Mouse (Mus musculus) liver, embryonic 14.5 days (tissue): ENCODE measurements around the gene Rin2. TPM values are rescaled to one million over a fixed set of nuclear protein-coding genes. Genes with fewer than 3 reads are reported as not detected.

Experiments
- ATAC-seq: fragments of 200-750 bp; cut with Nextera tagmentation; 2 replicates; pipeline ENCODE4 v1.8.0; 2017; ENCODE audit warnings: moderate number of reproducible peaks, mild to moderate bottlenecking, moderate library complexity; ENCODE audit not compliant: insufficient read depth
- DNase-seq, 3 experiments: peaks; one replicate each; pipeline ENCODE4 v3.0.0-alpha.2; 2012 to 2013; ENCODE audit warnings: low read depth in 3 of 3, low spot score in 3 of 3
- H3K27ac ChIP-seq: fragments of 300-500 bp; sonication (generic); 2 replicates; pipeline ENCODE4 v1.5.1; 2014; ENCODE audit warnings: moderate library complexity, mild to moderate bottlenecking, control low read depth, inconsistent platforms
- H3K27me3 ChIP-seq: fragments of 300-500 bp; sonication (generic); 2 replicates; pipeline ENCODE4 v1.6.1; 2014; ENCODE audit warnings: mild to moderate bottlenecking, low read length, moderate library complexity; ENCODE audit not compliant: control insufficient read depth, insufficient read depth
- H3K36me3 ChIP-seq: fragments of 300-500 bp; sonication (generic); replicated peaks from 2 replicates; pipeline ENCODE4 v1.6.1; 2014; ENCODE audit warnings: low read depth; ENCODE audit not compliant: control insufficient read depth, insufficient read depth
- H3K4me1 ChIP-seq, 2 experiments: fragments of 200-500 bp in 1 of 2; fragments of 300-500 bp in 1 of 2; sonication (generic) in 1 of 2; replicated peaks; 2 replicates each; pipeline ENCODE4 v1.6.1; 2012 to 2014; ENCODE audit warnings: antibody characterized with exemption in 1 of 2, inconsistent platforms in 1 of 2, low read length in 1 of 2; ENCODE audit not compliant: control insufficient read depth in 2 of 2, insufficient read depth in 2 of 2
- H3K4me2 ChIP-seq: fragments of 300-500 bp; sonication (generic); 2 replicates; pipeline ENCODE4 v1.6.1; 2014; ENCODE audit warnings: low read depth, mild to moderate bottlenecking, control low read depth, moderate library complexity
- H3K4me3 ChIP-seq, 2 experiments: fragments of 200-500 bp in 1 of 2; fragments of 300-500 bp in 1 of 2; sonication (generic) in 1 of 2; 2 replicates each; pipeline ENCODE4 v1.5.1; 2012 to 2014; ENCODE audit warnings: low read depth in 2 of 2, low read length in 2 of 2, mild to moderate bottlenecking in 2 of 2, control low read depth in 1 of 2, inconsistent platforms in 1 of 2, moderate library complexity in 1 of 2; ENCODE audit not compliant: insufficient read depth in 1 of 2
- H3K9ac ChIP-seq: fragments of 300-500 bp; sonication (generic); replicated peaks from 2 replicates; pipeline ENCODE4 v1.6.1; 2014; ENCODE audit warnings: mild to moderate bottlenecking, control low read depth, moderate library complexity
- H3K9me3 ChIP-seq: fragments of 300-500 bp; sonication (generic); 2 replicates; pipeline ENCODE4 v1.6.1; 2016; ENCODE audit warnings: low read length, mixed read lengths; ENCODE audit not compliant: control insufficient read depth
- CTCF ChIP-seq: IDR thresholded peaks from 2 replicates; pipeline ENCODE4 v1.5.1; 2016; ENCODE audit warnings: antibody characterized with exemption, low read depth, control low read depth
- EP300 ChIP-seq: IDR thresholded peaks from 2 replicates; pipeline ENCODE4 v1.6.1; 2016; ENCODE audit warnings: antibody characterized with exemption, low read depth
- WGBS: fragments of 180-500 bp; shearing (Covaris S2); extraction: QIAGEN DNeasy Blood & Tissue Kit; methylation state at CpG from one replicate; pipeline ENCODE4 v1.1.7; 2014; ENCODE audit not compliant: insufficient replicate concordance; 5-methylcytosine and 5-hydroxymethylcytosine counted together
- polyA plus RNA-seq, 2 experiments: library from polyadenylated mRNA; depleted of rRNA in 1 of 2; stranded (reverse) in 1 of 2; unstranded in 1 of 2; fragments of >200 nt; fragmentation: Nextera tagmentation in 1 of 2; extraction: Ambion mirVana in 1 of 2; gene quantifications; 2 replicates each; pipeline versions ENCODE4 v1.2.1 to v1.2.3; 2012 to 2014

Gene Rin2
- polyA plus RNA-seq, 2 experiments = 1.1 to 1.7 TPM

DNA sequence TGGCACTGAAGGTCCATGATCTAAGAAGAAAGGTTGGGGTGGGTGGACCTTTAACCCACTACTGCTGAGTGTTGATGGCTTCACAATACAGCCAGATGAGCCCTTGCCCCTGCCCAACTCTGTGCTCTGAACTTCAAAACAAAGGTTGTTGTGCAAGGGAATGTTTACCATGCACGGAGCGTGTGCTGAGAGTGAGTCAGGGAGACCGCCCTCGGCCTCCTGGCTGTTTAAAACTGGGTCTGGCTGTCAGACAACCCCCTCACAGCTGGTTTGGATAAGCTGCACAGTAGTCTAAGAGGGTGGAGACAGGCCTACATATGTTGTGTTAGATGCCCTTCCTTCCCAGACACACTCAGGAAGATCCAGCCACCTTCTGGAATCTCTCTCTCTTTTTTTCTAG is 175.8 kb downstream of the Rin2 start:
- 71% methylated on average over 4 of the region's 4 CpGs for WGBS
- no peaks in the 10 kb centered on the region for H3K27me3 ChIP-seq
- no peaks in the 10 kb centered on the region for H3K9me3 ChIP-seq
- ATAC-seq = peak; percentile 26; the same call in 1 of the 2 replicates
- H3K4me2 ChIP-seq = no peak overlapping the region
- TF ChIP-seq CTCF (no peak), EP300 (no peak)
- no peak overlapping the region for H3K27ac ChIP-seq
- DNase-seq = no peak
- H3K9ac ChIP-seq = no peak overlapping the region
- H3K36me3 ChIP-seq = no peaks in the 10 kb centered on the region
- no peak overlapping the region for H3K4me3 ChIP-seq
- peaks cover 0 to 2% of the 10 kb centered on the region in 2 experiments; a peak in 1 of 4 replicates for H3K4me1 ChIP-seq

GRCm38 (mm10) chr2:145855831-145856230 is 180.8 kb downstream of the Rin2 start:
- no peak overlapping the region for H3K27ac ChIP-seq
- H3K4me1 ChIP-seq = no peaks in the 10 kb centered on the region; a peak in 1 of 4 replicates
- no peak for DNase-seq
- H3K4me3 ChIP-seq = no peak overlapping the region
- TF ChIP-seq CTCF (no peak), EP300 (no peak)
- no peak overlapping the region for H3K9ac ChIP-seq
- H3K36me3 ChIP-seq = no peaks in the 10 kb centered on the region
- WGBS = 76% methylated on average over 9 of the region's 9 CpGs
- no peaks in the 10 kb centered on the region for H3K27me3 ChIP-seq
- no peak overlapping the region for H3K4me2 ChIP-seq
- no peaks in the 10 kb centered on the region for H3K9me3 ChIP-seq
- ATAC-seq = no peak

GRCm38 (mm10) chr2:145857864-145858263 is 182.8 kb downstream of the Rin2 start:
- no peak for DNase-seq
- Histone ChIP-seq H3K9me3 (no peaks in the 10 kb centered on the region), H3K4me3 (no peak overlapping the region), H3K4me2 (no peak overlapping the region), H3K27me3 (no peaks in the 10 kb centered on the region), H3K4me1 (0 out of 4 replicates have a peak, but pooled peaks cover 0 to 2% of the 10 kb centered on the region in 2 experiments), H3K9ac (no peak overlapping the region), H3K36me3 (no peaks in the 10 kb centered on the region), H3K27ac (no peak overlapping the region)
- no peak for ATAC-seq
- 56% methylated on average over 8 of the region's 8 CpGs for WGBS
- TF ChIP-seq EP300 (no peak), CTCF (no peak)

DNA sequence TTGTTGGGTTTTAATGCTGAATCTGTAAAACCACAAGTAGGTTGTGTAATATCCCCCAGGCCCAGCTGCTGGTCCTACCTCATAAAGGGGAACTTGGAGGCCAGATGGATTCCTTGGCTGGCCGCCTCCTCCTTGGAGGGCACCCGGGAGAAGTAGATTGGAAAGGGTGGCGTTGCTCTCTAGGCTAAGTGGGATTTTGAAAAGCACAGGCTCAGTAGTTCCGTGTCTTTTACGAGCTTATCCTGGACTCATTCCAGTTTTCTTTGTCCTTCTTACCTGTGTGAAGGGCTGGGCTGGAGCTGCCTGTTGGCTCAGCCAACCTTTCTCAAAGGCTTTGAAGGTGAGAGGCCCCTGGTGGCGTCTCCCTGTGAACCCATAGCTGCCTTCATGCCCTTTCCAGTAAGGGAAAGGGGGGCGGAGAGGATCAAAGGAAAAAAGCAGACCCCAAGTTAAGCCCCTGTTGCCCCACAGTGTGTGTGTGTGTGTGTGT is 184.5 kb downstream of the Rin2 start:
- DNase-seq = no peak
- H3K4me3 ChIP-seq = no peak overlapping the region
- 0 out of 4 replicates have a peak, but pooled peaks cover 0 to 2% of the 10 kb centered on the region in 2 experiments for H3K4me1 ChIP-seq
- no peak overlapping the region for H3K9ac ChIP-seq
- ATAC-seq = no peak
- no peak overlapping the region for H3K27ac ChIP-seq
- no peaks in the 10 kb centered on the region for H3K27me3 ChIP-seq
- H3K36me3 ChIP-seq = no peaks in the 10 kb centered on the region
- no peak overlapping the region for H3K4me2 ChIP-seq
- no peak for TF ChIP-seq CTCF
- TF ChIP-seq EP300 = no peak
- no peaks in the 10 kb centered on the region for H3K9me3 ChIP-seq
- WGBS = 32% methylated on average over 7 of the region's 7 CpGs

- 33% methylated on average over 39 of the region's 40 CpGs for WGBS
- peak; percentile 37; the same call in 1 of the 2 replicates for ATAC-seq
- Histone ChIP-seq H3K27me3 (no peaks in the 10 kb centered on the region), H3K36me3 (no peaks in the 10 kb centered on the region), H3K4me3 (0 out of 4 replicates have a peak overlapping the region, but pooled peaks of 1 of the 2 experiments have one; percentile 11), H3K4me2 (peak overlapping the region; percentile 47), H3K9ac (no peak overlapping the region), H3K4me1 (0 out of 4 replicates have a peak, but pooled peaks cover 0 to 2% of the 10 kb centered on the region in 2 experiments), H3K27ac (no peak overlapping the region), H3K9me3 (no peaks in the 10 kb centered on the region)
- no peak for DNase-seq
- TF ChIP-seq EP300 (no peak), CTCF (peak; percentile 29; the same call in 1 of the 2 replicates)
These were observed 185.2 kb downstream of the Rin2 start for GRCm38 (mm10) chr2:145859932-145860801.
